Mouse (Mus musculus) bone marrow macrophage, adult 2 months (primary cell): ENCODE measurements around the gene Itga11.
"Not testable (repeated sequence)": the region's sequence is repeated elsewhere in the genome, so short reads cannot be mapped to it uniquely, and the experiment has no call there.

ENCODE experiments used
- CTCF ChIP-seq: IDR thresholded peaks from 2 replicates; pipeline ENCODE4 v1.5.1; 2012; ENCODE audit warnings: low read depth, mild to moderate bottlenecking, low read length, moderate library complexity
- POLR2A ChIP-seq: IDR thresholded peaks from 2 replicates; pipeline ENCODE4 v1.6.1; 2012; ENCODE audit warnings: mild to moderate bottlenecking, low read depth, low read length, borderline replicate concordance

- not testable (repeated sequence) for TF ChIP-seq CTCF, POLR2A
Measured at GRCm38 (mm10) chr9:62799218-62799617, 121.6 kb downstream of the Itga11 start.
